Mouse (Mus musculus) embryonic facial prominence, embryonic 15.5 days (tissue): ENCODE data around the gene Scimp. TPM values are rescaled to one million over a fixed set of nuclear protein-coding genes. Genes with fewer than 3 reads are reported as not detected.

Source experiments
- ATAC-seq: fragments of 200-750 bp; cut with Nextera tagmentation; 2 replicates; pipeline ENCODE4 v1.8.0; 2017; ENCODE audit warnings: low read depth, moderate TSS enrichment; ENCODE audit not compliant: insufficient number of reproducible peaks, low FRiP score, low TSS enrichment
- H3K27ac ChIP-seq: fragments of 300-500 bp; sonication (generic); replicated peaks from 2 replicates; pipeline ENCODE4 v1.5.1; 2015; ENCODE audit warnings: mild to moderate bottlenecking, inconsistent platforms
- H3K27me3 ChIP-seq: fragments of 300-500 bp; sonication (generic); 2 replicates; pipeline ENCODE4 v1.6.1; 2015; ENCODE audit warnings: inconsistent platforms
- H3K36me3 ChIP-seq: fragments of 300-500 bp; sonication (generic); 2 replicates; pipeline ENCODE4 v1.6.1; 2015; ENCODE audit warnings: mild to moderate bottlenecking, inconsistent platforms
- H3K4me1 ChIP-seq: fragments of 300-500 bp; sonication (generic); 2 replicates; pipeline ENCODE4 v1.6.1; 2015; ENCODE audit warnings: inconsistent platforms
- H3K4me2 ChIP-seq: fragments of 300-500 bp; sonication (generic); replicated peaks from 2 replicates; pipeline ENCODE4 v1.6.1; 2015; ENCODE audit warnings: mild to moderate bottlenecking, inconsistent platforms
- H3K4me3 ChIP-seq: fragments of 300-500 bp; sonication (generic); replicated peaks from 2 replicates; pipeline ENCODE4 v1.5.1; 2015; ENCODE audit warnings: mild to moderate bottlenecking, inconsistent platforms
- H3K9ac ChIP-seq: fragments of 300-500 bp; sonication (generic); 2 replicates; pipeline ENCODE4 v1.6.1; 2015; ENCODE audit warnings: inconsistent platforms
- H3K9me3 ChIP-seq: fragments of 300-500 bp; sonication (generic); replicated peaks from 2 replicates; pipeline ENCODE4 v1.6.1; 2016; ENCODE audit warnings: inconsistent platforms
- WGBS: fragments of 180-500 bp; shearing (Covaris S2); methylation state at CpG from one replicate; pipeline ENCODE4 v1.1.7; 2015; 5-methylcytosine and 5-hydroxymethylcytosine counted together
- polyA plus RNA-seq: library from polyadenylated mRNA; unstranded; fragments of >200 nt; fragmentation: Nextera tagmentation; extraction: Ambion mirVana; gene quantifications from 2 replicates; pipeline ENCODE4 v1.2.1, GENCODE M21; 2015

Gene Scimp
- 0.46 TPM in 1 of 2 replicates, not detected in the other for polyA plus RNA-seq

- no peak within 1 kb of the TSS for H3K4me2 ChIP-seq
- no peak for ATAC-seq
- no peak within 1 kb of the TSS for H3K27ac ChIP-seq
- H3K9me3 ChIP-seq = no peaks in the 10 kb centered on the region
- H3K4me1 ChIP-seq = no peaks in the 10 kb centered on the region
- WGBS = 82% methylated on average over 7 of the region's 7 CpGs
- no peak within 1 kb of the TSS for H3K4me3 ChIP-seq
- no peaks in the 10 kb centered on the region for H3K36me3 ChIP-seq
- H3K27me3 ChIP-seq = no peaks in the 10 kb centered on the region
- no peak within 1 kb of the TSS for H3K9ac ChIP-seq
Measured at GRCm38 (mm10) chr11:70812365-70812764, at the start of gene Scimp. Gene Scimp (minus strand): TSS chr11:70812586.

GRCm38 (mm10) chr11:70860371-70860770 is 48.0 kb upstream of the Scimp start:
- Histone ChIP-seq H3K27ac (no peak overlapping the region), H3K36me3 (no peaks in the 10 kb centered on the region), H3K4me2 (no peak overlapping the region), H3K27me3 (no peaks in the 10 kb centered on the region), H3K9ac (no peak overlapping the region), H3K4me3 (no peak overlapping the region), H3K9me3 (no peaks in the 10 kb centered on the region), H3K4me1 (no peaks in the 10 kb centered on the region)
- no peak for ATAC-seq
- 72% methylated on average over 1 of the region's 1 CpGs for WGBS

- WGBS = 32% methylated on average over 2 of the region's 2 CpGs
- H3K9ac ChIP-seq = no peak overlapping the region
Measured at GRCm38 (mm10) chr11:70846029-70846428, 33.6 kb upstream of the Scimp start.

GRCm38 (mm10) chr11:70845457-70845978 is 33.1 kb upstream of the Scimp start:
- Histone ChIP-seq H3K9me3 (no peaks in the 10 kb centered on the region), H3K9ac (peak overlapping the region; percentile 85), H3K27me3 (no peaks in the 10 kb centered on the region), H3K36me3 (no peaks in the 10 kb centered on the region), H3K27ac (peak overlapping the region; percentile 85; the same call in 1 of the 2 replicates), H3K4me2 (peak overlapping the region; percentile 78), H3K4me1 (peaks cover 14% of the 10 kb centered on the region), H3K4me3 (peak overlapping the region; percentile 83)
- ATAC-seq = no peak
- WGBS = 3% methylated on average over 19 of the region's 19 CpGs

More at GRCm38 (mm10) chr11:70846029-70846428, 33.6 kb upstream of the Scimp start:
- Histone ChIP-seq H3K4me3 (peak overlapping the region; percentile 83), H3K27me3 (no peaks in the 10 kb centered on the region), H3K27ac (no peak overlapping the region), H3K4me1 (peaks cover 15% of the 10 kb centered on the region), H3K36me3 (no peaks in the 10 kb centered on the region), H3K9me3 (no peaks in the 10 kb centered on the region), H3K4me2 (peak overlapping the region; percentile 78)
- ATAC-seq = no peak

- Histone ChIP-seq H3K9ac (peak within 1 kb of the TSS; percentile 85), H3K4me3 (peak within 1 kb of the TSS; percentile 83), H3K27ac (peak within 1 kb of the TSS; percentile 85), H3K4me2 (peak within 1 kb of the TSS; percentile 78), H3K27me3 (no peaks in the 10 kb centered on the region), H3K36me3 (no peaks in the 10 kb centered on the region), H3K4me1 (peaks cover 14% of the 10 kb centered on the region), H3K9me3 (no peaks in the 10 kb centered on the region)
- ATAC-seq = peak; percentile 96
- WGBS = under 1% methylated on average over 80 of the region's 88 CpGs
Measured at GRCm38 (mm10) chr11:70844559-70845456, 32.4 kb upstream of the Scimp start, which contains the start of gene Rabep1. Gene Rabep1 (plus strand): TSS chr11:70844778.

- WGBS = 15% methylated on average over 12 of the region's 12 CpGs
- Histone ChIP-seq H3K9me3 (no peaks in the 10 kb centered on the region), H3K4me2 (peak overlapping the region; percentile 78), H3K36me3 (no peaks in the 10 kb centered on the region), H3K4me3 (peak overlapping the region; percentile 83), H3K27me3 (no peaks in the 10 kb centered on the region), H3K27ac (peak overlapping the region; percentile 78), H3K9ac (peak overlapping the region; percentile 85; the same call in 1 of the 2 replicates), H3K4me1 (peaks cover 14% of the 10 kb centered on the region)
- ATAC-seq = peak; percentile 28
Measured at GRCm38 (mm10) chr11:70843701-70844551, 31.5 kb upstream of the Scimp start.

- Histone ChIP-seq H3K4me3 (no peak overlapping the region), H3K4me1 (peaks cover 14% of the 10 kb centered on the region), H3K4me2 (no peak overlapping the region), H3K36me3 (no peaks in the 10 kb centered on the region), H3K27me3 (no peaks in the 10 kb centered on the region), H3K9me3 (no peaks in the 10 kb centered on the region), H3K27ac (no peak overlapping the region), H3K9ac (no peak overlapping the region)
- 64% methylated on average over 4 of the region's 4 CpGs for WGBS
- ATAC-seq = no peak
Measured at GRCm38 (mm10) chr11:70842983-70843382, 30.6 kb upstream of the Scimp start.

- H3K9me3 ChIP-seq = no peaks in the 10 kb centered on the region
- no peak overlapping the region for H3K4me3 ChIP-seq
- no peaks in the 10 kb centered on the region for H3K36me3 ChIP-seq
- no peak overlapping the region for H3K27ac ChIP-seq
- H3K4me1 ChIP-seq = peaks cover under 1% of the 10 kb centered on the region
- no peak overlapping the region for H3K4me2 ChIP-seq
- ATAC-seq = no peak
- WGBS = 32% methylated on average over 2 of the region's 2 CpGs
- no peak overlapping the region for H3K9ac ChIP-seq
- H3K27me3 ChIP-seq = no peaks in the 10 kb centered on the region
Measured at GRCm38 (mm10) chr11:70838610-70839009, 26.2 kb upstream of the Scimp start.

GRCm38 (mm10) chr11:70837031-70837430 is 24.6 kb upstream of the Scimp start:
- no peak overlapping the region for H3K9ac ChIP-seq
- whole genome bisulfite sequencing = 88% methylated on average over 3 of the region's 3 CpGs
- no peaks in the 10 kb centered on the region for H3K9me3 ChIP-seq
- no peaks in the 10 kb centered on the region for H3K36me3 ChIP-seq
- no peak overlapping the region for H3K27ac ChIP-seq
- no peak for ATAC-seq
- no peaks in the 10 kb centered on the region for H3K4me1 ChIP-seq
- no peaks in the 10 kb centered on the region for H3K27me3 ChIP-seq
- no peak overlapping the region for H3K4me3 ChIP-seq
- no peak overlapping the region for H3K4me2 ChIP-seq

GRCm38 (mm10) chr11:70835381-70835831 is 23.0 kb upstream of the Scimp start:
- Histone ChIP-seq H3K27ac (no peak overlapping the region), H3K36me3 (no peaks in the 10 kb centered on the region), H3K4me3 (no peak overlapping the region), H3K9ac (no peak overlapping the region), H3K27me3 (no peaks in the 10 kb centered on the region), H3K4me1 (no peaks in the 10 kb centered on the region), H3K9me3 (no peaks in the 10 kb centered on the region), H3K4me2 (no peak overlapping the region)
- WGBS = 47% methylated on average over 6 of the region's 6 CpGs
- ATAC-seq = no peak

- no peak for ATAC-seq
- Histone ChIP-seq H3K4me1 (no peaks in the 10 kb centered on the region), H3K4me3 (no peak overlapping the region), H3K27ac (no peak overlapping the region), H3K4me2 (no peak overlapping the region), H3K27me3 (no peaks in the 10 kb centered on the region), H3K36me3 (no peaks in the 10 kb centered on the region), H3K9ac (no peak overlapping the region), H3K9me3 (no peaks in the 10 kb centered on the region)
- 74% methylated on average over 3 of the region's 3 CpGs for WGBS
Measured at GRCm38 (mm10) chr11:70833831-70834230, 21.4 kb upstream of the Scimp start.
